Mouse (Mus musculus) olfactory bulb, adult 2 months (tissue): ENCODE measurements around the gene Kif13a. TPM values are rescaled to one million over a fixed set of nuclear protein-coding genes. Genes with fewer than 3 reads are reported as not detected.

ENCODE experiments used
- H3K27ac ChIP-seq: fragments of 200-500 bp; 2 replicates; pipeline ENCODE4 v1.5.1; 2012; ENCODE audit warnings: low read depth, low read length; ENCODE audit not compliant: insufficient read depth
- H3K4me1 ChIP-seq: fragments of 200-500 bp; 2 replicates; pipeline ENCODE4 v1.6.1; 2012; ENCODE audit warnings: low read length; ENCODE audit not compliant: control insufficient read depth, insufficient read depth
- H3K4me3 ChIP-seq: fragments of 200-500 bp; 2 replicates; pipeline ENCODE4 v1.5.1; 2012; ENCODE audit warnings: mild to moderate bottlenecking, low read depth, low read length, moderate library complexity; ENCODE audit not compliant: insufficient read depth
- CTCF ChIP-seq: fragments of 200-500 bp; IDR thresholded peaks from 2 replicates; pipeline ENCODE4 v1.5.1; 2012; ENCODE audit warnings: low read depth, mild to moderate bottlenecking, low read length, moderate library complexity; ENCODE audit not compliant: insufficient read depth
- POLR2A ChIP-seq: fragments of 200-500 bp; IDR thresholded peaks from 2 replicates; pipeline ENCODE4 v1.6.1; 2012; ENCODE audit warnings: mild to moderate bottlenecking, low read depth, low read length, moderate library complexity; ENCODE audit not compliant: insufficient read depth
- WGBS: fragments of 180-500 bp; shearing (Covaris S2); methylation state at CpG from one replicate; pipeline ENCODE4 v1.1.7; 2018; 5-methylcytosine and 5-hydroxymethylcytosine counted together
- polyA plus RNA-seq: library from polyadenylated mRNA; stranded (reverse); fragments of >200 nt; gene quantifications from 2 replicates; pipeline ENCODE4 v1.2.4, GENCODE M21; 2012; ENCODE audit warnings: low replicate concordance; ENCODE audit not compliant: missing spikeins, insufficient read depth, insufficient read length

Kif13a gene
- polyA plus RNA-seq, 1 experiment = not detected

GRCm38 (mm10) chr13:46898411-46898810 is 31.3 kb downstream of the Kif13a start:
- TF ChIP-seq POLR2A (no peak), CTCF (no peak)
- H3K4me3 ChIP-seq = no peak overlapping the region
- WGBS = 24% methylated on average over 11 of the region's 11 CpGs
- H3K4me1 ChIP-seq = no peaks in the 10 kb centered on the region
- no peak overlapping the region for H3K27ac ChIP-seq

- no peak overlapping the region for H3K4me3 ChIP-seq
- no peaks in the 10 kb centered on the region for H3K4me1 ChIP-seq
- WGBS = 37% methylated on average over 4 of the region's 4 CpGs
- H3K27ac ChIP-seq = no peak overlapping the region
- TF ChIP-seq CTCF (no peak), POLR2A (no peak)
Observed at GRCm38 (mm10) chr13:46892380-46892779, 37.3 kb downstream of the Kif13a start.

GRCm38 (mm10) chr13:46888150-46888683 is 41.5 kb downstream of the Kif13a start:
- no peak overlapping the region for H3K27ac ChIP-seq
- 19% methylated on average over 12 of the region's 12 CpGs for WGBS

GRCm38 (mm10) chr13:46886497-46887261 is 43.0 kb downstream of the Kif13a start:
- TF ChIP-seq POLR2A (no peak), CTCF (no peak)
- H3K27ac ChIP-seq = no peak overlapping the region
- no peak overlapping the region for H3K4me3 ChIP-seq
- H3K4me1 ChIP-seq = peaks cover 4% of the 10 kb centered on the region
- 96% methylated on average over 10 of the region's 10 CpGs for WGBS

More at GRCm38 (mm10) chr13:46888150-46888683, 41.5 kb downstream of the Kif13a start:
- Histone ChIP-seq H3K4me1 (peaks cover 4% of the 10 kb centered on the region), H3K4me3 (no peak overlapping the region)
- TF ChIP-seq CTCF (no peak), POLR2A (no peak)

- no peak for TF ChIP-seq CTCF
- Histone ChIP-seq H3K4me3 (no peak overlapping the region), H3K4me1 (peaks cover 4% of the 10 kb centered on the region), H3K27ac (no peak overlapping the region)
- 85% methylated on average over 5 of the region's 5 CpGs for WGBS
Observed at GRCm38 (mm10) chr13:46885759-46886060, 44.0 kb downstream of the Kif13a start.

GRCm38 (mm10) chr13:46884898-46885758 is 44.5 kb downstream of the Kif13a start:
- H3K27ac ChIP-seq = no peak overlapping the region
- H3K4me1 ChIP-seq = peaks cover 4% of the 10 kb centered on the region
- no peak overlapping the region for H3K4me3 ChIP-seq
- TF ChIP-seq POLR2A (no peak), CTCF (no peak)
- WGBS = 85% methylated on average over 26 of the region's 26 CpGs

GRCm38 (mm10) chr13:46883976-46884375 is 45.7 kb downstream of the Kif13a start:
- no peak for TF ChIP-seq POLR2A
- TF ChIP-seq CTCF = no peak
- H3K4me3 ChIP-seq = no peak overlapping the region
- peaks cover 4% of the 10 kb centered on the region for H3K4me1 ChIP-seq
- WGBS = 82% methylated on average over 3 of the region's 3 CpGs
- H3K27ac ChIP-seq = no peak overlapping the region

GRCm38 (mm10) chr13:46883381-46883780 is 46.3 kb downstream of the Kif13a start:
- no peak overlapping the region for H3K4me3 ChIP-seq
- H3K4me1 ChIP-seq = peaks cover 4% of the 10 kb centered on the region
- no peak for TF ChIP-seq CTCF
- no peak for TF ChIP-seq POLR2A
- 69% methylated on average over 10 of the region's 10 CpGs for WGBS
- no peak overlapping the region for H3K27ac ChIP-seq

GRCm38 (mm10) chr13:46880736-46881135 is 48.9 kb downstream of the Kif13a start:
- TF ChIP-seq POLR2A = no peak
- TF ChIP-seq CTCF = no peak
- H3K4me3 ChIP-seq = no peak overlapping the region
- no peak overlapping the region for H3K27ac ChIP-seq
- peaks cover 4% of the 10 kb centered on the region for H3K4me1 ChIP-seq
- 80% methylated on average over 14 of the region's 14 CpGs for WGBS
